Mouse (Mus musculus): ENCODE data around the gene Nhs. TPM values are rescaled to one million over a fixed set of nuclear protein-coding genes. Genes with fewer than 3 reads are reported as not detected.

Nhs gene
- polyA plus RNA-seq, 2 experiments: 2.4 to 3.9 TPM

DNA sequence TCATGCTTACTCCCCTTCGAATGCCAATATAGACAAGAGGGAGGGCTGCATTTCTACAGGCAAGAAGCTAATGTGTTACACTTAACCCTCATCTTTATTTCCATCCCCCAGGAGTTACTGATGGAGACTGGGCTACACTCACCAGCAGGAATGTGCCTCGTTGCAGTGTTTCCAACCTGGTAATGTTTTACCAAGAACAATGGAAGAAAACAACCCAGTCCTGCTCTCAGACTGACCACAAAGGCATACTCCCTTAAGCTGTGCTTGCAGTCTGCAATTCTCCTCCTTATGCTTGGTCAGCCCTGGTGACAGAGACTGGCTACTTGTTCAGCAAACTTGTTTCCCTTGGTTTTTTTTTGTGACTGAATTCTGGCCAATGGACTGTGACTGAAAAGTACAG is 21.7 kb downstream of the Nhs start:
- TF ChIP-seq POLR2A (IDR thresholded peaks at IDR 0.05; ENCODE audit: borderline replicate concordance, extremely low read depth, insufficient read depth, insufficient read length): no peak
- DNase-seq (ENCODE audit: low spot score) (no peak), ATAC-seq (ENCODE audit: low FRiP score, low read depth) (no peak)
- no peak overlapping the region for H3K4me2 ChIP-seq (replicated peaks; ENCODE audit: low read depth, low read length, severe bottlenecking)
- no peaks in the 10 kb centered on the region for H3K4me1 ChIP-seq (ENCODE audit: control insufficient read depth, insufficient read depth, low read length)
- H3K9me3 ChIP-seq (ENCODE audit: control insufficient read depth, low read length): no peaks in the 10 kb centered on the region
- H3K36me3 ChIP-seq (ENCODE audit: control insufficient read depth, insufficient read depth, low read length): no peaks in the 10 kb centered on the region
- no peak overlapping the region for H3K4me3 ChIP-seq (replicated peaks; ENCODE audit: low read length)
- WGBS: 44% methylated on average over 2 of the region's 2 CpGs
- 0 out of 2 replicates have a peak, but pooled peaks cover 7% of the 10 kb centered on the region for H3K27me3 ChIP-seq (ENCODE audit: control insufficient read depth, insufficient read depth, low read length)
- H3K9ac ChIP-seq (ENCODE audit: low read depth, low read length, severe bottlenecking): no peak overlapping the region
- H3K27ac ChIP-seq (replicated peaks; ENCODE audit: low read depth, low read length): no peak overlapping the region

DNA sequence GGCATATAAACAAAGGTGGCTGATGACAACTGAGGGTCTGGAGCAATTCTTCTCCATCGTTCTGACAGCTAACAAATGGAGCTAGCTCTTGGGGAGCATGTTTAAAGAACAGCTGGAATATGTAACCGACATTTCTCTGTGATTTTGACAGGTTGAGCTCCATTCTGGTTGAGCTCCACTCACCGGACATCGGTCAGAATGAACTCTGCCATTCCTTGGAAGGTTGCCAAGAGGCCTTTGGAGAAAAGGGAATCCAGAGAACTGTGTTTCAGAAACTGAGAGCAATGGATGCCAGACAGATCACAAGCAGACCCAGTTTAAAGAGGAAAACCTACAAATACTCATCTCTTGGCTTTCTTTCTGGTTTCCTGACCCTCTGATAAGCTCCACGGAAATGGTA is 46.3 kb downstream of the Nhs start:
- no peak overlapping the region for H3K27ac ChIP-seq (replicated peaks; ENCODE audit: low read depth, low read length)
- no peak overlapping the region for H3K4me3 ChIP-seq (replicated peaks; ENCODE audit: low read length)
- H3K4me2 ChIP-seq (replicated peaks; ENCODE audit: low read depth, low read length, severe bottlenecking): no peak overlapping the region
- no peak overlapping the region for H3K9ac ChIP-seq (ENCODE audit: low read depth, low read length, severe bottlenecking)
- DNase-seq (ENCODE audit: low spot score): no peak
- H3K27me3 ChIP-seq (ENCODE audit: control insufficient read depth, insufficient read depth, low read length): 0 out of 2 replicates have a peak, but pooled peaks cover 4% of the 10 kb centered on the region
- H3K36me3 ChIP-seq (ENCODE audit: control insufficient read depth, insufficient read depth, low read length): no peaks in the 10 kb centered on the region
- TF ChIP-seq POLR2A (IDR thresholded peaks at IDR 0.05; ENCODE audit: borderline replicate concordance, extremely low read depth, insufficient read depth, insufficient read length): no peak
- H3K9me3 ChIP-seq (ENCODE audit: control insufficient read depth, low read length): no peaks in the 10 kb centered on the region
- 61% methylated on average over 5 of the region's 5 CpGs for WGBS
- H3K4me1 ChIP-seq (ENCODE audit: control insufficient read depth, insufficient read depth, low read length): no peaks in the 10 kb centered on the region
- no peak for ATAC-seq (ENCODE audit: low FRiP score, low read depth)

- Histone ChIP-seq H3K36me3 (ENCODE audit: control insufficient read depth, insufficient read depth, low read length) (no peaks in the 10 kb centered on the region), H3K4me3 (replicated peaks; ENCODE audit: low read length) (no peak overlapping the region), H3K4me1 (ENCODE audit: control insufficient read depth, insufficient read depth, low read length) (no peaks in the 10 kb centered on the region), H3K9me3 (ENCODE audit: control insufficient read depth, low read length) (no peaks in the 10 kb centered on the region), H3K4me2 (replicated peaks; ENCODE audit: low read depth, low read length, severe bottlenecking) (no peak overlapping the region), H3K9ac (ENCODE audit: low read depth, low read length, severe bottlenecking) (no peak overlapping the region), H3K27me3 (ENCODE audit: control insufficient read depth, insufficient read depth, low read length) (peaks cover 17% of the 10 kb centered on the region; the same call in 1 of the 2 replicates), H3K27ac (replicated peaks; ENCODE audit: low read depth, low read length) (no peak overlapping the region)
- DNase-seq (ENCODE audit: low spot score): no peak
- TF ChIP-seq POLR2A (IDR thresholded peaks at IDR 0.05; ENCODE audit: borderline replicate concordance, extremely low read depth, insufficient read depth, insufficient read length): no peak
- ATAC-seq (ENCODE audit: low FRiP score, low read depth): no peak
- 56% methylated on average over 3 of the region's 3 CpGs for WGBS
These were observed 56.6 kb downstream of the Nhs start for GRCm38 (mm10) chrX:162102802-162103434.

DNA sequence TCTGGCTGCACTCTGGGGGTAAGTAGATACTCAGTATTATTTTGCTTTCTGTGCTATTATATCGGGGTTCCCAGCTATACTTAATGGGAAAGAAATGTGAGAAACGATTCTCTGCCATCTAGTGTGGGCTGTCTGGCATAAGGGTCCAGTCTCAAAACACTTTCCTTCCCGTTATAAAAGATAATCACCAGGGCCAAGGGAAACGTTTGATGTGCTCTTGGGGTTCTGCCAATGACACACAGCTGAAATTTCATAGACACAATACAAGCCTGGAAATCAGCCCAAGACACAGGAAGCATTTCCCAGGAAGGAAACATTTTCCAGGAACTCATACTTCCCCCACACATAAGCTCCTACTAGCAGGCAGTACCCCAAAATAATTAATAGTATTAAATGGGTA is 61.2 kb downstream of the Nhs start:
- ATAC-seq (ENCODE audit: low FRiP score, low read depth) (no peak), DNase-seq (ENCODE audit: low spot score) (no peak)
- H3K4me3 ChIP-seq (replicated peaks; ENCODE audit: low read length): no peak overlapping the region
- H3K9me3 ChIP-seq (ENCODE audit: control insufficient read depth, low read length): no peaks in the 10 kb centered on the region
- no peak overlapping the region for H3K27ac ChIP-seq (replicated peaks; ENCODE audit: low read depth, low read length)
- WGBS: 29% methylated on average over 4 of the region's 4 CpGs
- no peaks in the 10 kb centered on the region for H3K4me1 ChIP-seq (ENCODE audit: control insufficient read depth, insufficient read depth, low read length)
- H3K27me3 ChIP-seq (ENCODE audit: control insufficient read depth, insufficient read depth, low read length): 0 out of 2 replicates have a peak, but pooled peaks cover 11% of the 10 kb centered on the region
- no peaks in the 10 kb centered on the region for H3K36me3 ChIP-seq (ENCODE audit: control insufficient read depth, insufficient read depth, low read length)
- H3K9ac ChIP-seq (ENCODE audit: low read depth, low read length, severe bottlenecking): no peak overlapping the region
- no peak overlapping the region for H3K4me2 ChIP-seq (replicated peaks; ENCODE audit: low read depth, low read length, severe bottlenecking)
- TF ChIP-seq POLR2A (IDR thresholded peaks at IDR 0.05; ENCODE audit: borderline replicate concordance, extremely low read depth, insufficient read depth, insufficient read length): no peak

DNA sequence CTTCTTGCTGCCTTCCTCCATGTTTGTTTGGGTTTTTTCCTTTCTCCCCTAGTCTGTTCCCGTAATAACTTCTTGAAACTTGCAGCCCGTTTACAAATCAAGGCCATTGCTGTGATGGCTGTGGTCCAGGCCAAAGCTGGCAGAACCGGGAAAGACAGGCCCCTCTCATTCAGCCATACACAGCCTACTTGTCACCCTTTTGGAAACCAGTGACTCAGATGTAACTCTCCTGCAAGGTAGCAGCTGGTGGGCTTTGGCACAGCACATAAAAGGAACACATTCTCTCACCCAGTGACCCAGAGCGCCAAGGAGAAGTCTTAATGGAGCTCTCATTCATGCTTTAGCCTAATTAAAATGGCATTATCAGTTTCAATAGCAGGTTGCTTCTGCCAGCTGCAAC is 72.2 kb downstream of the Nhs start:
- no peak overlapping the region for H3K4me2 ChIP-seq (replicated peaks; ENCODE audit: low read depth, low read length, severe bottlenecking)
- ATAC-seq (ENCODE audit: low FRiP score, low read depth) (no peak), DNase-seq (ENCODE audit: low spot score) (no peak)
- WGBS: 74% methylated on average over 4 of the region's 4 CpGs
- no peak overlapping the region for H3K27ac ChIP-seq (replicated peaks; ENCODE audit: low read depth, low read length)
- H3K9me3 ChIP-seq (ENCODE audit: control insufficient read depth, low read length): no peaks in the 10 kb centered on the region
- no peaks in the 10 kb centered on the region for H3K27me3 ChIP-seq (ENCODE audit: control insufficient read depth, insufficient read depth, low read length)
- 0 out of 2 replicates have a peak, but pooled peaks cover 3% of the 10 kb centered on the region for H3K4me1 ChIP-seq (ENCODE audit: control insufficient read depth, insufficient read depth, low read length)
- TF ChIP-seq POLR2A (IDR thresholded peaks at IDR 0.05; ENCODE audit: borderline replicate concordance, extremely low read depth, insufficient read depth, insufficient read length): no peak
- H3K36me3 ChIP-seq (ENCODE audit: control insufficient read depth, insufficient read depth, low read length): no peaks in the 10 kb centered on the region
- no peak overlapping the region for H3K9ac ChIP-seq (ENCODE audit: low read depth, low read length, severe bottlenecking)
- no peak overlapping the region for H3K4me3 ChIP-seq (replicated peaks; ENCODE audit: low read length)
